Mouse (Mus musculus): Measurements from ENCODE around the gene Ccdc62. TPM values are rescaled to one million over a fixed set of nuclear protein-coding genes. Genes with fewer than 3 reads are reported as not detected.

Ccdc62 gene
- total RNA-seq, 2 experiments from 2014 or later, result 2.9 to 4.1 TPM

- no peak for TF ChIP-seq CTCF (IDR thresholded peaks at IDR 0.05)
- no peak overlapping the region for H3K4me3 ChIP-seq
- H3K27ac ChIP-seq, result peak overlapping the region; percentile 50; the same call in 1 of the 2 replicates
- intact Hi-C loops (cut with DNase I), result loop anchor here (2.0 to 10.0 kb wide), 2 partner anchors 25 to 279 kb away; no protein-coding TSS in a partner anchor
- DNase-seq (ENCODE audit: extremely low spot score in 1 of 2, low spot score in 2 of 2), result no peak
Measured at GRCm38 (mm10) chr5:124006082-124006873, 75.8 kb downstream of the Ccdc62 start.

- no peak for DNase-seq (ENCODE audit: extremely low spot score in 1 of 2, low spot score in 2 of 2)
- intact Hi-C loops (cut with DNase I), result loop anchor here (2.0 to 10.0 kb wide), 2 partner anchors 24 to 278 kb away; no protein-coding TSS in a partner anchor
- Histone ChIP-seq H3K27ac (peak overlapping the region; percentile 28; the same call in 1 of the 2 replicates), H3K4me3 (no peak overlapping the region)
- no peak for TF ChIP-seq CTCF (IDR thresholded peaks at IDR 0.05)
Measured at GRCm38 (mm10) chr5:124006891-124007491, 76.5 kb downstream of the Ccdc62 start.

- Histone ChIP-seq H3K27ac (peak overlapping the region; percentile 51), H3K4me3 (no peak overlapping the region)
- intact Hi-C loops (cut with DNase I), result no loop called here
- DNase-seq (ENCODE audit: extremely low spot score in 1 of 2, low spot score in 2 of 2), result no peak
- no peak for TF ChIP-seq CTCF (IDR thresholded peaks at IDR 0.05)
Measured at GRCm38 (mm10) chr5:124010077-124010476, 79.6 kb downstream of the Ccdc62 start.

- intact Hi-C loops (cut with DNase I), result no loop called here
Measured at GRCm38 (mm10) chr5:124010910-124011655, 80.6 kb downstream of the Ccdc62 start.

GRCm38 (mm10) chr5:124011927-124012326 is 81.4 kb downstream of the Ccdc62 start:
- intact Hi-C loops (cut with DNase I), result no loop called here
- no peak for TF ChIP-seq CTCF (IDR thresholded peaks at IDR 0.05)
- peak overlapping the region; percentile 85 for H3K27ac ChIP-seq
- no peak for DNase-seq (ENCODE audit: extremely low spot score in 1 of 2, low spot score in 2 of 2)
- H3K4me3 ChIP-seq, result no peak overlapping the region

More at GRCm38 (mm10) chr5:124010910-124011655, 80.6 kb downstream of the Ccdc62 start:
- no peak for TF ChIP-seq CTCF (IDR thresholded peaks at IDR 0.05)
- no peak for DNase-seq (ENCODE audit: extremely low spot score in 1 of 2, low spot score in 2 of 2)
- H3K4me3 ChIP-seq, result 0 out of 2 replicates have a peak overlapping the region, but pooled peaks have one; percentile 3
- H3K27ac ChIP-seq, result peak overlapping the region; percentile 85

- Histone ChIP-seq H3K4me3 (no peak overlapping the region), H3K27ac (peak overlapping the region; percentile 85)
- DNase-seq (ENCODE audit: extremely low spot score in 1 of 2, low spot score in 2 of 2), result no peak
- TF ChIP-seq CTCF (IDR thresholded peaks at IDR 0.05), result peak; percentile 12
- intact Hi-C loops (cut with DNase I), result no loop called here
Measured at GRCm38 (mm10) chr5:124012885-124013284, 82.4 kb downstream of the Ccdc62 start.

GRCm38 (mm10) chr5:124013747-124014146 is 83.3 kb downstream of the Ccdc62 start:
- TF ChIP-seq CTCF (IDR thresholded peaks at IDR 0.05), result no peak
- DNase-seq (ENCODE audit: extremely low spot score in 1 of 2, low spot score in 2 of 2), result no peak
- Histone ChIP-seq H3K27ac (peak overlapping the region; percentile 70), H3K4me3 (no peak overlapping the region)
- intact Hi-C loops (cut with DNase I), result no loop called here

GRCm38 (mm10) chr5:124014180-124014579 is 83.7 kb downstream of the Ccdc62 start:
- TF ChIP-seq CTCF (IDR thresholded peaks at IDR 0.05), result no peak
- no peak for DNase-seq (ENCODE audit: extremely low spot score in 1 of 2, low spot score in 2 of 2)
- intact Hi-C loops (cut with DNase I), result no loop called here
- H3K27ac ChIP-seq, result peak overlapping the region; percentile 70
- H3K4me3 ChIP-seq, result no peak overlapping the region

- TF ChIP-seq CTCF (IDR thresholded peaks at IDR 0.05), result no peak
- DNase-seq (ENCODE audit: extremely low spot score in 1 of 2, low spot score in 2 of 2), result peak in 1 of 2 experiments; percentile 15
- intact Hi-C loops (cut with DNase I), result no loop called here
- peak overlapping the region; percentile 56 for H3K27ac ChIP-seq
- peak overlapping the region; percentile 16; the same call in 1 of the 2 replicates for H3K4me3 ChIP-seq
Measured at GRCm38 (mm10) chr5:124014791-124015251, 84.3 kb downstream of the Ccdc62 start.

GRCm38 (mm10) chr5:124015727-124016126 is 85.2 kb downstream of the Ccdc62 start:
- Histone ChIP-seq H3K4me3 (no peak overlapping the region), H3K27ac (peak overlapping the region; percentile 83; the same call in 1 of the 2 replicates)
- no peak for TF ChIP-seq CTCF (IDR thresholded peaks at IDR 0.05)
- intact Hi-C loops (cut with DNase I), result no loop called here
- no peak for DNase-seq (ENCODE audit: extremely low spot score in 1 of 2, low spot score in 2 of 2)

- DNase-seq (ENCODE audit: extremely low spot score in 1 of 2, low spot score in 2 of 2), result peak in 1 of 2 experiments; percentile 19
- peak overlapping the region; percentile 83 for H3K27ac ChIP-seq
- no peak overlapping the region for H3K4me3 ChIP-seq
- no peak for TF ChIP-seq CTCF (IDR thresholded peaks at IDR 0.05)
- intact Hi-C loops (cut with DNase I), result no loop called here
Measured at GRCm38 (mm10) chr5:124016291-124016821, 85.9 kb downstream of the Ccdc62 start.
